Mouse (Mus musculus) liver, adult 2 months (tissue): ENCODE results near the gene Tm6sf2. TPM values are rescaled to one million over a fixed set of nuclear protein-coding genes. Genes with fewer than 3 reads are reported as not detected.
A peak's percentile ranks its signal among the peaks of the same experiment; 100 is the strongest.
"Not testable (repeated sequence)": the region's sequence is repeated elsewhere in the genome, so short reads cannot be mapped to it uniquely, and the experiment has no call there.

ENCODE experiments used
- DNase-seq: peaks from one replicate; pipeline ENCODE4 v3.0.0-alpha.2; 2011; ENCODE audit warnings: low read depth, low spot score; ENCODE audit errors: extremely low read depth
- H3K27ac ChIP-seq: fragments of 200-500 bp; replicated peaks from 2 replicates; pipeline ENCODE4 v1.5.1; 2012; ENCODE audit warnings: low read depth, mild to moderate bottlenecking, control low read depth, inconsistent platforms, low read length; ENCODE audit not compliant: insufficient read depth
- H3K27me3 ChIP-seq: fragments of 200-500 bp; 2 replicates; pipeline ENCODE4 v1.6.1; 2012; ENCODE audit warnings: mild to moderate bottlenecking, moderate library complexity, low read length, inconsistent platforms; ENCODE audit not compliant: control insufficient read depth, insufficient read depth
- H3K36me3 ChIP-seq: fragments of 200-500 bp; 2 replicates; pipeline ENCODE4 v1.6.1; 2012; ENCODE audit warnings: low read length, inconsistent platforms; ENCODE audit not compliant: control insufficient read depth, insufficient read depth
- H3K4me1 ChIP-seq: fragments of 200-500 bp; 2 replicates; pipeline ENCODE4 v1.6.1; 2011; ENCODE audit warnings: low read length; ENCODE audit not compliant: control insufficient read depth, insufficient read depth
- H3K4me3 ChIP-seq: fragments of 200-500 bp; 2 replicates; pipeline ENCODE4 v1.5.1; 2011; ENCODE audit warnings: low read depth, mild to moderate bottlenecking, control low read depth, low read length, moderate library complexity; ENCODE audit not compliant: insufficient read depth
- H3K79me2 ChIP-seq: fragments of 200-500 bp; 2 replicates; pipeline ENCODE4 v1.6.1; 2012; ENCODE audit warnings: inconsistent platforms, mild to moderate bottlenecking, low read length, moderate library complexity; ENCODE audit not compliant: control insufficient read depth, insufficient read depth
- H3K9ac ChIP-seq: fragments of 200-500 bp; 2 replicates; pipeline ENCODE4 v1.6.1; 2012; ENCODE audit warnings: low read depth, mild to moderate bottlenecking, control low read depth, inconsistent platforms, low read length
- CTCF ChIP-seq: fragments of 200-500 bp; IDR thresholded peaks from 2 replicates; pipeline ENCODE4 v1.5.1; 2011; ENCODE audit warnings: low read depth, low read length, control low read depth
- POLR2A ChIP-seq: fragments of 200-500 bp; IDR thresholded peaks from 2 replicates; pipeline ENCODE4 v1.6.1; 2011; ENCODE audit warnings: low read length, control low read depth; ENCODE audit not compliant: insufficient read depth; ENCODE audit errors: extremely low read depth
- WGBS: fragments of 180-500 bp; shearing (Covaris S2); methylation state at CpG from one replicate; pipeline ENCODE4 v1.1.7; 2018; 5-methylcytosine and 5-hydroxymethylcytosine counted together
- polyA plus RNA-seq: library from polyadenylated mRNA; depleted of rRNA; stranded (reverse); fragments of >200 nt; gene quantifications from 2 replicates; pipeline ENCODE4 v1.2.3, GENCODE M21; 2012
- total RNA-seq: library from RNA; depleted of rRNA; stranded (reverse); fragments of >200 nt; gene quantifications from 2 replicates; pipeline ENCODE4 v1.2.3, GENCODE M21; 2014

The Tm6sf2 gene
- total and polyA plus RNA-seq, 2 experiments = 43.8 to 152 TPM

GRCm38 (mm10) chr8:70041885-70042546 lies 30.7 kb upstream of the Tm6sf2 start:
- H3K9ac ChIP-seq = peak overlapping the region; percentile 93
- no peak for DNase-seq
- H3K27me3 ChIP-seq = no peaks in the 10 kb centered on the region
- peak overlapping the region; percentile 48 for H3K27ac ChIP-seq
- TF ChIP-seq CTCF (no peak), POLR2A (no peak)
- peak overlapping the region; percentile 91 for H3K4me3 ChIP-seq
- peaks cover 13% of the 10 kb centered on the region for H3K4me1 ChIP-seq
- WGBS = 1% methylated on average over 47 of the region's 47 CpGs
- H3K36me3 ChIP-seq = no peaks in the 10 kb centered on the region
- H3K79me2 ChIP-seq = peaks cover 60% of the 10 kb centered on the region

- no peak for TF ChIP-seq CTCF
- TF ChIP-seq POLR2A = peak; percentile 85; the same call in 1 of the 2 replicates
- under 1% methylated on average over 65 of the region's 65 CpGs for WGBS
- Histone ChIP-seq H3K36me3 (no peaks in the 10 kb centered on the region), H3K27ac (peak within 1 kb of the TSS; percentile 95), H3K79me2 (peaks cover 58% of the 10 kb centered on the region), H3K4me3 (peak within 1 kb of the TSS; percentile 91), H3K9ac (peak within 1 kb of the TSS; percentile 93), H3K27me3 (no peaks in the 10 kb centered on the region), H3K4me1 (peaks cover 13% of the 10 kb centered on the region)
- DNase-seq = peak; percentile 89
Observed at GRCm38 (mm10) chr8:70042583-70043455, 29.9 kb upstream of the Tm6sf2 start, which contains the start of the genes Mau2 and Sugp1. Gene Mau2, minus strand, starts transcription at chr8:70042734. Gene Sugp1, plus strand, starts transcription at chr8:70042813.

GRCm38 (mm10) chr8:70043996-70044395 lies 28.7 kb upstream of the Tm6sf2 start:
- Histone ChIP-seq H3K4me3 (no peak overlapping the region), H3K27me3 (no peaks in the 10 kb centered on the region), H3K36me3 (peaks cover 8% of the 10 kb centered on the region; the same call in 1 of the 2 replicates), H3K4me1 (peaks cover 13% of the 10 kb centered on the region), H3K27ac (no peak overlapping the region), H3K79me2 (peaks cover 55% of the 10 kb centered on the region), H3K9ac (no peak overlapping the region)
- no peak for DNase-seq
- 60% methylated on average over 5 of the region's 5 CpGs for WGBS
- TF ChIP-seq CTCF (no peak), POLR2A (no peak)

- Histone ChIP-seq H3K9ac (no peak overlapping the region), H3K36me3 (peaks cover 40% of the 10 kb centered on the region), H3K4me1 (no peaks in the 10 kb centered on the region), H3K27ac (no peak overlapping the region), H3K79me2 (peaks cover 5% of the 10 kb centered on the region; the same call in 1 of the 2 replicates), H3K4me3 (no peak overlapping the region), H3K27me3 (no peaks in the 10 kb centered on the region)
- DNase-seq = no peak
- TF ChIP-seq CTCF (no peak), POLR2A (no peak)
Observed at GRCm38 (mm10) chr8:70049662-70050061, 23.1 kb upstream of the Tm6sf2 start.

- H3K4me3 ChIP-seq, H3K27ac ChIP-seq, H3K79me2 ChIP-seq, H3K9ac ChIP-seq, H3K27me3 ChIP-seq, H3K4me1 ChIP-seq, DNase-seq: not testable (repeated sequence)
- 95% methylated on average over 5 of the region's 5 CpGs for WGBS
- H3K36me3 ChIP-seq = peaks cover 47% of the 10 kb centered on the region
Observed at GRCm38 (mm10) chr8:70050434-70050833, 22.3 kb upstream of the Tm6sf2 start.

DNA sequence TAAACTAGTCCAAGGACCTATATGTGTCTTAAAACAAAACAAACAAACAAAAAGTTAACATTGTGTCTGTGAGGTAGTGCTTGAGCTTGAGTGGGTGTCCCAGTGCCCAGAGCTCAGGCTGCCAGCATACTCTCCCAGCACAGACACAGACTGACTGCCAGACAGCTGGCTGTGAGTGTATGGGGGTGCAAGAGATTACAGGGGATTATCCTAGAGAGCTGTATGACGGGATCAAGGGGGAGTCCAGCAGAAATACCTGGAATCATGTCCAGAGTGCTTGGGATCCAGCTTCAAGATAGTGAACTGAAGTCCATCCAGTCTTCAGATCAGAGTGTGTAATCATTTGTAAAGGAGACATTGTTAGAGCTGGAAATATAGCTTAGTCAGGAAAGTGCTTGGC lies 15.0 kb upstream of the Tm6sf2 start:
- no peak overlapping the region for H3K9ac ChIP-seq
- H3K27ac ChIP-seq = no peak overlapping the region
- no peaks in the 10 kb centered on the region for H3K27me3 ChIP-seq
- TF ChIP-seq CTCF (no peak), POLR2A (no peak)
- peaks cover 58% of the 10 kb centered on the region for H3K36me3 ChIP-seq
- 0 out of 2 replicates have a peak, but pooled peaks cover 2% of the 10 kb centered on the region for H3K79me2 ChIP-seq
- H3K4me1 ChIP-seq = no peaks in the 10 kb centered on the region
- H3K4me3 ChIP-seq = no peak overlapping the region
- no peak for DNase-seq
- 93% methylated on average over 1 of the region's 1 CpGs for WGBS
